Mouse (Mus musculus): ENCODE results near the gene Nfib.
A peak's percentile ranks its signal among the peaks of the same experiment; 100 is the strongest.

Gene Nfib

DNA sequence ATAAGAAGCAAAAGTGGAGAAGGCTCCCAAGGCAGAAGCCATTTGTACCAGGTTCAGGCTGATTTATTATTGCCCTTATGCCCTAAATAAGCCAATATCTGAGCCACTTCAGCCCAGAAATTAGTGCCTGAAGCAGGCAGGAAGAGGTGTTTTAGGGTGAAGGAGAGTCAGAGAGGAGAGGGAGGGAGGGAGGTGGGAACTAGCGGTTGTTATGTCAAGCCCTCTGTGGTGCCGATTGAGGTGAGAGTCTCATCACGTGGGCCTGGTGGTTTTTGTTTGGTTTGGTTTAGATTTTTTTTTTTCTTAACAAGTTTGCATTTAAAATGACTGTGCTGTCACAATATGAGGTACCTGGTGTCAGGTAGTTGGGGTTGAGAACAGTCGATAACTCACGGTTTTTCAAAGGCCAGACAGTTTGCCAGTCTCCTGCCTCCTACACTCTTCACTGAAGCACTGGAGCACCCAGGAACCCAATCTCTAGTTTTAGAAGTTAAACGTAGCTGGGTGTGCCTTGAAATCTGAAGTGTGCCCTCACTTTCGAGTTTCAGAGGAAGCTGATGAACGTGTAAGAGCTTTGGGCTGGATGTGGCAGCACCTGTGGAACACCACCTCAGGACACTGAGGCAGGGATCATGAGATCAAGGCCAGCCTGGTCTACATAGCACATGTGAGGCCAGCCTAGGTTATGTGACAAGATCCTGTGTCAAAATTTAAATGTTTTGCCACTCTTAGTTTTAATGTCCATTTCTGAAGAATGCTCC, 81.1 kb downstream of the Nfib start:
- DNase-seq (ENCODE audit: low read depth): no peak

DNA sequence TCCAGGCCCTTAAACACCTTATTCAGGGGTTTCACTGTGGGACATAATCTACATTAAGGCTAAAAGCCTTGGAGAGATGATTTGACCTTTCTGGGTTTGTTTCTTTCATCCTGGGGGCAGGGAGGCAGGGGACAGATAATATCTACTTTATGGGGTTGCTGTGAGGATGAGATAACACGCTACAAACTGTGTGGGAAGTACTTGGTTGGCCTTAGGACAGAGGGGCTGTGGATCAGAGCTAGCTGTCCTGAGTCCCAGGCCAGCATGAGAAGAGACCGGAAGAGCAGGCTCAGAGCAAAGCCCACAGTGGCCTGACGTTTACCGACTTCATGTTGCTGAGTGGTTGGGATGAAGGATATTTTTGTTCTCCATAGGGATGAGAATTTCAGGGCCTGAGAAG, 81.7 kb downstream of the Nfib start:
- no peak for DNase-seq (ENCODE audit: low read depth)

DNA sequence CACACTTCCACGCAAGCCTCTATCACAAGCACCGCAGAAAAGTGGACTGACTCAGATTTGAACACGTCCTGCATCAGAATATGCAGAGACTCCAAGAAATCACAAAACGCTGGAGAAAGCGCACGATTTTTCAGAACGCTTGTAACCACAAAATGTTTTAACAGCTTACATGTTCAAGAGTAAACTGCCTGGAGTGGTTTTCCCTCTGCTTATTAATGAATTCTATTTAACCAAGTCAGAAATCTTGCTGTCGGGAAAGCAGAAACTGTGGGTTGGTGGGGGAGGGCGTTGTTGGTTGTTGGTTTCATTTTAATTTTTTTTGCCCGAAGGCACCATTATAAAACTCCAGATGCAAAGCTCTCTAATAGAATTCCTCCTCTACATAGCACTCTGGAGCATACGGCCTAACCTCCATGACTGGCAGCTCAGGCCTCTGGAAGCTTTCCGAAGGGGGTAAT, 82.4 kb downstream of the Nfib start:
- no peak for DNase-seq (ENCODE audit: low read depth)

DNA sequence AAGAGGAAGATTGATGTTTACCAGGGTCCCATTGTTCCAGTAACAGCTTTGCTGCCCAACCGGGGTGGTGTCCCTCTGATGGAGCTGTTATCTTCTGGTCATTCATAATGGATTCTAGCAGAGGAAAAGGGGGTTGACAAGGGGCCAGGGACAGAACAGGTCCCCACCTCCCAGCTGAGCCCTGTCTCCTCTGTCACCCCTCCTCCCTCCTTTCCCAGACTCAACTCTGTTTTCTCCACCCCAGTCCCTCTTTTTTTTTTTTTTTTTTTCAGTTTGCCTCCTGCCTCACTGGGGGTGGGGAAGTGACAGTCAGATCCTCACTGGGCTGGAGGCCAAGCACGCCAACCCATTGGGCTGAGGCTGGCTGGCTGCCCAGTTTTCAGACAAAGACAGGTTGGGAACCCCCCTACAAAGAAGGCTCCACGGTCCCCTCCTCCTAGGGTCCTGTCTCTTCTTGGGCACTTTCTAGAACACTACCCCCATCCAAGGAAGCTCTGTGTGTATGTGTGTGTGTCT, 83.2 kb downstream of the Nfib start:
- no peak for DNase-seq (ENCODE audit: low read depth)

DNA sequence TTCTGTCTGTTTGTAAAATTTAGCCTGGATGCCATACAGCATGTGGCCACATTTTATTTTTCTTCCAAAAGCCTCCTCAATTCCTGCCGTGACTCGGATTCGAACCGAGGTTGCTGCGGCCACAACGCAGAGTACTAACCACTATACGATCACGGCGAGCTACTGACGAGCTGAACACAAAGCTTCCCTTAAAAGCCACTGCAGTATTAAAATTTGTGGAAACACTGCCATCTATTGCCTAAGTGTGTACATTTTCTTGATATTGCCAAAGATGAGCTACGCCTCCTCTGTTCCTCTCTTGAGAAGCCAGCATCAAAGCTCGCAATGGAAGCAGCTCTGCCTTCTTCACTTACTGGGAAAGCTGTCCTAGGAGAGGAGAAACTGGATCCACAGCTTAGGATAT, 86.0 kb downstream of the Nfib start:
- DNase-seq (ENCODE audit: low read depth): peak; percentile 1

DNA sequence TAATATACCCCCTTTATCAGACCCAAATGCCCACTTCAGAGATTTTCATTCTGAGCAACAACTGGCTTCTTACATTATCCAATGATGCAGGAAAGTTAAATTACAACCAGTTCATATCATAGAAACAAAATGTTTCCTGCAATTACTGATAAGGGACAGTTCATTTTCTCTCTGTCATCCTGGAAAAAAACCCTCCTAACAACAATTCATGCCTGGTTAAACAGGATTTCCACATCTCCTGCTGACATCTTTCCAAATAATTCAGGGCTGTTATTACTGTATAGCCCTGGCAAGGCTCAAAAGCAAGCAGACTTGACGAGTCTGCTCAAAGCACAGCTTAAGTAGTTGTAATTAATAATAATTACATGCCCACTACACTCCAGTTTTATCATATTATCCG, 86.5 kb downstream of the Nfib start:
- no peak for DNase-seq (ENCODE audit: low read depth)

DNA sequence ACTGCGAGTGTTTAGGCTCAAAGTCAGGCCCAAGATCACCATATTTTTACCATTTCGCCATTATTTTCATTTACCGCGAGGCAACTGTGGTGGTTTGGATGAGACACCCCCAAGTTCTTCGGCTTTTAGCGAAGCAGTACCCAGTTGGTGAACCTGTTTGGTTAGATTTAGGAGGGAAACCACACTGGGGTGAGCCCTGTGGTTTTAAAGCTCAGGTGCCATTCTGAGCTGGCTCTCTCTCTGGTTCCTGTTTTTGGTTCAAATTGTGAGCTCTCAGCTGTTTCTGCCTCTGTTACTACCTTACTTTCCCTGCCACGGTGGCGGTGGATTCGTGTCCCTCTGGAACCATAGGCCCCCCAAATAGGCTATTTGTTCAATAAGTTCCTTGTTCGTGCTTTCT, 88.3 kb downstream of the Nfib start:
- no peak for DNase-seq (ENCODE audit: low read depth)

DNA sequence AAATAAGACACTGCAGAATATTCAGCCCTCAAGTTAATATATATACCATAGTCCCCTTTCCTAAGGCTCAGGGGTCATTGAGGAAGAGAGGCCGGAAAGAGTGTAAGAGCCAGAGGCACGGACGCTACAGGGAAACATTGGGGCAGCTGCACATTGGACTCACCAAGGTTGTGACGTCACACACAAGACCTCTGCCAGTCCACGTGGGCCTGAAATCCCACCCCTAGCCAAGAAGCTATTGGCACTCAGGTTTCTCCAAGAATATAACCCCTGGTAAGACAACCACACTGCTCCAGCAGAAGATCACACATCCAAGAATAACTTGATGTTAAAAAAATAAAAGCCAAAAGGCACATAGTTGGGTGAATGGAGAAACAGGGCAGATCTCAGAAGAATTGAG, 89.8 kb downstream of the Nfib start:
- no peak for DNase-seq (ENCODE audit: low read depth)

DNA sequence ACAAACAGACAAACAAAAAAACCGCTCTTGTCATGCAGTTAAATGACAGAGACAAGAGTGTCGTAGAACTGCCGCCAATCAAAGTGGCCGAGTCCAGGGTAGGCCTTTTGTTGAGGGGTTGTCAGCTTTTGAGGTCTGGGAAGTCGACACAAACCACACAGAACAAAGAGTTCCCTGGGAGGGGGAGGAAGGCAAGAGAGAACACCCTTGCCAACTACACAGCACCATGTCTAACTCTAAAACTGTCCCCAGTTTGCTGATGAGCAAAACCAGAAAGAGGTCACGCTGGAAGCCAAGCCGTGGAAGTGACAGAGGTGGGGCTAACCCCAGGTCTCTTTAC, 91.1 kb downstream of the Nfib start:
- no peak for DNase-seq (ENCODE audit: low read depth)

DNA sequence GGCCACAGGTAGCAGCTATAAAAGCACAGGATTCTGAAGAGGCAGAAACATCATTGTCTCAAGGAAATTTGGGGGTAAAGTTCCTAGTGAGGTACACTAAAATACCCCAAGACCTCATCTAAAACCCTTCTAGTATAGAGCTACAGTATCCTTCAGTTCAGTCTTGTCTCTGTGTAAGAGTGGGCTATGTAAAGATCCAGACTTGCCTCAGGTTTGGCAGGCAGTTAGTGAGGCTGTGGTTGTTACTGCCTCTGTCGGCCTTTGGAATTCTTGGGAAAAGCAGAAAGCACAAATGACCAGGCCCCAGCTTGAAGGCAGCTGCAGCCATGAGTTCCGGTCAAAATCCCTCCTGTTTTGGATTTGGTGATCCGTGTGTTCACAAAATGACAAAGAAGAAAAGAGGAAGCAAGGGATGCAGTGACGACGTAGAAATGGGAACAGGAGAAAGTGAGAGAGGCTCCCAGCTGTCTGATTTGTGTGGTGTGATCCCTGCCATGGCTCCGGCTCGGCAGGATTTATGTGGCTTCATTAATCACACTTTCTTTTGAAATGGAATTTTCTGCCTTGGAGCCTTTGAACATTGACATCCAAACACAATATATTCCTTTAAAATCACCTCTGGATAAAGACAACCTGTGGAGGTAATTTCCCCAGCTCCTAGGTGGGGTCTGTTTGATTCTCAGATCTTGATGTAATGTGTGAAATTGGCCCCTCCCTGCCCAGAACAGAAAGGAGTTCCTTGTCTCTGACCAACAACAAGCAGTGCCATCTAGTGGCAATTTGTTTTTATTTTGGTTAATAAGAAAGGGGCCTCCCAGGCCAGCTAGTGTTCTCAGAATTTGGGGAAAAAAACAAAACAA, 91.7 kb downstream of the Nfib start:
- DNase-seq (ENCODE audit: low read depth): peak; percentile 11

DNA sequence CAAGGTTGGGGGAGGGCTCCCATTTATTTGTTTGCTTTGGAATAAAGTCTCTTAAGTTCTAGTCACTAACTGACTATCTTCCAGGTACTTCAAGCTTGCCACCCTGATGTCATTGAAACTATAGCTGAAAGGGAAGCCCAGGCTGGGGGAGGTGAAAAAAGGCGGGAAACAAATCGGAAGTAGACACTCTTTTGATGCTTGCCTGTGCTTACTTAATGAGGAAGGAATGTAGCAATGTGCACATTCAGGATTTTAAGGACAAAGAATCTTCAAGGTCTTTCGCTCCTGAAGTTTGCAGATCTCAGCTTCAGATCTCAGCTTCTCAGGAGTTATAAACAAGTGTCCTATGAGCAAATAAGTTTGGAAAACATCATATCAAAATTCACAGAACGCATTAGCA, 95.9 kb downstream of the Nfib start:
- DNase-seq (ENCODE audit: low read depth): no peak

DNA sequence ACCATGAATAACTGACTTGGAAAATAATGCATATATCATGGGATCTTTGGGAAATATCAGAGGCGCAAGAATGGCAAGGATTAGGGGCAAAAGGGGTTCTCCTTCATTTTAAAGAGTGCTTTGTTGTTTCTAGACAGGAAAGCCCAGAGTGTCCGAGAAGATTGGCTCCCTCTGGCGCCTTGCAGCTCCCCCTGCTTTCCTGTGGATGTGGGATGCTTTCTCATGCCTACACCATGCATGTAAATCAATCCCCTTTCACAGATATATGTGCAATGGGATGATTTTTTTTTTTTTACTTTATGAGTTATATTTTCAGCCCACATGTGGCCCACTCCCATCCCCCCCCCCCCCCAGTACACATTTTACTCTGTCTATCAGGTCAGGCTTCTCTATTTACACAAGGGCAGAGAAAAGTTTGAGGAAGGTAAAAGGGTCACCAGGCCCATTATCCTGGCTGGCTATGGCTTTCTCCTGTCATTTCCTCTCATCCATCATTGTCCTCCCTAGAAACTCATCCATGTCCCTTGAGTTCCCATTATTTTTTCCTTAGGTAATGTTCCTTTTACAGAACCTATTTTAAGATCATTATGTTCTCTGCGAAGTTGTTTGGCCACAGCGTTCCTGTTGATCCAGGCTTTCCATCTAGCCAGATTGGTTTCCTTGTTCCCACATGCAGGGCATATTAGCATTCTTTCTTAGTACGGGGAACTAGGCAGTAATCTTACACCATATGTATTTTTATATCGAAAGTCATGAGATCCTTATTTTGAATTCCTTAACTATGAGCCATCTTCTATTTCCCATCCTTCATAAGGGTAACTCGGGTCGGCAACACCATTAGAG, 96.6 kb downstream of the Nfib start:
- DNase-seq (ENCODE audit: low read depth): no peak

DNA sequence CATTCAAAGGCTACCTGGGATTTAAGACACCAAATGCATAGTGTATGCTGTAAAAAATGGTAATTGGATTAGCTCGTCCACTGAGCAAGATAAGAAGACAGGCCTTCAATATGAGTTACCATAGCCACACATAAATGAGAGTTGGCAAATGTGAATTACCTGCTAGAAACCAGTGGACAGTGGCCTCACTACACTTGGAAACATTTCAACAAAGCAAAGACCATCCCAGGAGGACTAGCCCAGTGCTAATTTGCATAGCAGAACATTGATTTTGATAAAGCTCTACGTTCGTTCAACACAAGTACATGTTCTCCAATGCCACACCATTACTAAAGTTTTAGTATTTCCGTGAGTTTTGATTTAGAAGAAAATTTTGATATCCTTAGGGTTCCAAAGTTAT, 98.3 kb downstream of the Nfib start:
- DNase-seq (ENCODE audit: low read depth): no peak

DNA sequence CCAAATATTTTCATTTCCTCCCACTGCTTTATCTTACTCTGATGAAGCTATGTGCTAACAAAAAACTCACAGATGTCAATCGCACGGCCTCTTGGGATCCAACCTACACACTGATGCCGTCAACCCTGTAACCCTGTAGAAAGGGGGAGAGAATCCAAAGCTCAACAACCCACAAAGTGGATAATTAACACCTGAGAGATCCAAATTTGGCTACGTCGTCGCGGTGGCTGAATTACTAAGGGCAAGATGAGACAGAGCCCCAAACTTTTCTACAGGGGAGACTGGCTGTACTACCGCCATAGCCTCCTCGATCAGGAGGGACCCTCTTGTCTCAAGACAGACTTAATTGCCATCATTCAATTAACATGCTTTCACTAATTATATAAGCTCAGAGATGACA, 99.2 kb downstream of the Nfib start:
- no peak for DNase-seq (ENCODE audit: low read depth)

DNA sequence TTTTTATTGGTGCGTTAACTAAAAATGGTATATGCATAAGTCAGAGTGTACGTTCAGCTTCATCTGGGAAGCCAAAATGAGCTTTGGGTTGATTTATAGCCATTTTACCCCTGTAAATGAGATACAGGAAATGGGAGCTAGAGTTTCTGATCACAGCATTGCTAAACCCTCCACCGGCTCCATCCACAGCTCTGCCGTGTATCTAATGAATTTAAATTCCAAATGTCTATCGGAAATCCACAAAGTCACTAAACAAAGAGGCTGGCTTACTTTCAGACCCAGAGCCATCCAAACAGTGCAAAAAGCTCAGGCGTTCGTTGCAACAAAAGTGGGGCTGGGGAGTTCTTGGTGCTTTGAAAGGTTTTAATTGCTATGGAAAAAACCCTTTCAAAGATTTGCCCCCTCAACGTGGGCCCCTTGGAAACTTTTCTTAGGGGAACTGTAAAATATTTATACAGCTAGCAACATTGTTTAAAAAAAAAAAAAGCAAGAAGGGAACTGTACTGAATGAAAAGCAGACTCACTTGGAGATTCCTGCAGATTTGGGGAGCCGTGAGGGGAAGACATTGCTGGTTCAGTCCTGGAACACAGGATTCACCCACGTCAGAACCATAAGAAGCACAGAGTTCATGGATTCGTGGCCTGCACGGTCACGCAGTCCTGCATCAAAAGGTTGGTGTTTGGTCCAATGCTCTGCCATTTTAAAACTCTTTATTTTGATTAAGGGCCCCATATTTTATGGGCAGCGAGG, 100.3 kb downstream of the Nfib start:
- DNase-seq (ENCODE audit: low read depth): no peak

DNA sequence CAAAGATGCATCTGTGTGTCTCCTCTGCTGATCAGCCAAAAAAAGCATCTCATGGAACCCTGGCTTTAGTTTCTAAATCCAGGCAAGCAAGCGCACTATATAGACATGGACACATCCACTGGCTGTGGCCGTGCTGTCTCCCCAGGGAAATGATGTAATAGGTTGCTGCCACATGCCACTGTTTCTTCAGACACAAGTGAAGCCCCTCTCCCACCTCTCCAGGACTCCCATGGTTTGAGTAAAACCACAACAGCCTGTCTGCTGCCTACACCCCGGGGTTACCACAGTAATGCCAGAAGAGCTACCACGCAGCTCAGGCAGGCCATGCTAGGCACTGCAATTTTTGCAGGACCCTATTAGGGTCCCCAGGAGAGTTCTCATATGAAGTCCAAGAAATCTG, 101.0 kb downstream of the Nfib start:
- DNase-seq (ENCODE audit: low read depth): no peak

DNA sequence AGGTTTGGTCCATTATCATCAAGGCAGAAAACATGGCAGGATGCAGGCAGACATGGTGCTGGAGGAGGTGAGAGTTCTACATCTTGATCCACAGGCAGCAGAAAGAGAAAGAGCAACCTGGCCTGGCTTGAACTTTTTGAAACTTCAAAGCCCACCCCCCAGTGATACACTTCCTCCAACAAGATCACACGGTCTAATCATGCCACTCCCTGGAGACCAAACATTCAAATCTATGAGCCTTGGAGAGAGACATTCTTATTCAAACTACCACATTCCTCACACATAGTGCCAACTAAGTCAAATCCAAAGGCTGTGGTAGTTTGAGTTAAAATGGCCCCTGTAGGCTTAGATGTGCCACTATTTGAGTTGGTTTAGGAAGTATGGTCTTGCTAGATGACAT, 104.9 kb downstream of the Nfib start:
- DNase-seq (ENCODE audit: low read depth): no peak

DNA sequence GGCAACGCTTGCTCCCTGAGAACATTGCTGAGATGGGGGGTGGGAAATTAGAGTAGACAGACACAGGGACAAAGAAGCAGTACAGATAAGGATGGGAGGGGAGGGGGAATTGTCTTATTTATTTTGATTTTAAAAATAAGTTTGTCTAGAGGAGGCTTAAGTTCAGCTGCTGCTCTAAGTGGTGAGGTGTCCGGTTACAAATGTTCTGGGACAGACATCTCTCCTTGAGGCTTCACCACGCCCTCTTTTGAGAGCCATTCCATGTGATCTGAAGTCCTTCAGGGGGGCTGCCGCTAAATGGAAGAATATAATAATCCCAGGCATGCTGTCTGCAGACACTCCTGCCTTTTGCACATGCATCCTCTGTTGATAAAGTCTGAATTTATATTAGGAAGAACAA, 107.1 kb downstream of the Nfib start:
- no peak for DNase-seq (ENCODE audit: low read depth)

DNA sequence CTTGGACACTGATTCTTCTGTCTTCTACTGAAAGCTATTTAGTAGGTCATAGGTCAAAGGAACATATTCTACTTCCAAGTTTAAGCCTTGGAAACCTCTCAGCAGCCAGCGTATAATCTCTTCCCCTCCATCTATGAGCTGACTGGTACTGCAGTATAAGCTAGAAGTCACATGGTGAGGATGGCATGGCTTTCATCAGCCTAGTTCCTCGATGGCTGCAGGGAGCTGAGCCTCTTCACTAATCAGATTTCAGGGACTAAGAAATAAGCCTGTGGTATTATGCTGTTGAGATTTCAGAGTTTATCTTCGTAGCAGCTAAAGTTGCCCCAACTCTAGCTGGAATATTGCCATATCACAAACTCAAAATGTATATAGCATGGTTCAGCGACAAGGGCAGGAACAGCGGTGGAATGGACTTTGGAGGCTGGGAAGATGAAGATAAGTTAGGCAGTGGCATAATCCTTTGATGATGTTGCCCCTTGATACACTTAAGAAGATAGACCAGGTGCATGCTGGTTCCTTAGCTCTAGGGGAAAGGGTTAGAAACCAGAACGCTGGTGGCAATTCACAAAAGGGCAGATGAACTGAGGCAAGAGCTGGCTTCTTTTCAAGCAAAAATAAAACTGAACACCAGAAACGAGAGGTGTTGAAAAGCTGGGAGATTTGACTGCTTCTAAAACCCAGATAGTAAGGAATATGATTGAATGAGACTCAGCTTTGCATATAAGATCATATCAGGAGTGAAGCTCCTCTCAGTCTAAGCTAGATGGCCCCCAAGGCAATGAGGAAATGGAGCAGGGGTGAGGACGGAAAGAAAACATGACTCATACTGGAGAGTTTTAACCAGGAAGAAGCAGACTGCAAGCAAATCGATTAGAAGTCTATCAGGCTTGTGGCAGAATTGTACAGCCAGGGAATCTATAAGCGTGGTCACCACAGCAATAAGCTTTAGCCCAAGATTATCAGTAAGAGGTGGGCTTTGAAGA, 111.6 kb downstream of the Nfib start:
- no peak for DNase-seq (ENCODE audit: low read depth)
